Mouse (Mus musculus) liver, embryonic 11.5 days (tissue): ENCODE data around the gene Minar1. TPM values are rescaled to one million over a fixed set of nuclear protein-coding genes. Genes with fewer than 3 reads are reported as not detected.

Source experiments
- ATAC-seq: fragments of 200-750 bp; cut with Nextera tagmentation; replicated peaks from 2 replicates; pipeline ENCODE4 v1.8.0; 2017; ENCODE audit warnings: moderate number of reproducible peaks, mild to moderate bottlenecking, moderate TSS enrichment, moderate library complexity; ENCODE audit not compliant: low FRiP score
- DNase-seq: peaks from one replicate; pipeline ENCODE4 v3.0.0-alpha.2; 2017; ENCODE audit warnings: low spot score
- H3K27ac ChIP-seq: fragments of 300-500 bp; sonication (generic); 2 replicates; pipeline ENCODE4 v1.5.1; 2014; ENCODE audit warnings: mild to moderate bottlenecking, low read depth, low read length, control low read depth
- H3K27me3 ChIP-seq: fragments of 300-500 bp; sonication (generic); replicated peaks from 2 replicates; pipeline ENCODE4 v1.6.1; 2014; ENCODE audit warnings: low read length, mixed read lengths; ENCODE audit not compliant: control insufficient read depth, insufficient read depth
- H3K36me3 ChIP-seq: fragments of 300-500 bp; sonication (generic); 2 replicates; pipeline ENCODE4 v1.6.1; 2014; ENCODE audit warnings: mild to moderate bottlenecking, low read length, moderate library complexity, mixed read lengths; ENCODE audit not compliant: control insufficient read depth, insufficient read depth
- H3K4me1 ChIP-seq: fragments of 300-500 bp; sonication (generic); replicated peaks from 2 replicates; pipeline ENCODE4 v1.6.1; 2014; ENCODE audit warnings: low read length, mixed read lengths; ENCODE audit not compliant: control insufficient read depth, insufficient read depth
- H3K4me2 ChIP-seq: fragments of 300-500 bp; sonication (generic); 2 replicates; pipeline ENCODE4 v1.6.1; 2014; ENCODE audit warnings: mild to moderate bottlenecking, control low read depth, moderate library complexity
- H3K4me3 ChIP-seq: fragments of 300-500 bp; sonication (generic); 2 replicates; pipeline ENCODE4 v1.5.1; 2014; ENCODE audit warnings: low read depth, low read length, control low read depth
- H3K9ac ChIP-seq: fragments of 300-500 bp; sonication (generic); 2 replicates; pipeline ENCODE4 v1.6.1; 2014; ENCODE audit warnings: low read depth, low read length, control low read depth
- H3K9me3 ChIP-seq: fragments of 300-500 bp; sonication (generic); 2 replicates; pipeline ENCODE4 v1.6.1; 2016; ENCODE audit warnings: low read length, inconsistent platforms, mixed read lengths; ENCODE audit not compliant: control insufficient read depth
- WGBS: fragments of 180-500 bp; shearing (Covaris S2); extraction: QIAGEN DNeasy Blood & Tissue Kit; methylation state at CpG from one replicate; pipeline ENCODE4 v1.1.7; 2014; 5-methylcytosine and 5-hydroxymethylcytosine counted together
- polyA plus RNA-seq: library from polyadenylated mRNA; unstranded; fragments of >200 nt; fragmentation: Nextera tagmentation; extraction: Ambion mirVana; gene quantifications from 2 replicates; pipeline ENCODE4 v1.2.1, GENCODE M21; 2014

Minar1 gene
- polyA plus RNA-seq, 1 experiment from 2014 or later, result 0.05 TPM

GRCm38 (mm10) chr9:89616946-89617345 is 6.0 kb downstream of the Minar1 start:
- no peaks in the 10 kb centered on the region for H3K9me3 ChIP-seq
- no peak overlapping the region for H3K27ac ChIP-seq
- no peak overlapping the region for H3K4me3 ChIP-seq
- H3K9ac ChIP-seq, result no peak overlapping the region
- H3K36me3 ChIP-seq, result no peaks in the 10 kb centered on the region
- peaks cover 10% of the 10 kb centered on the region for H3K27me3 ChIP-seq
- no peaks in the 10 kb centered on the region for H3K4me1 ChIP-seq
- ATAC-seq, result no peak
- 77% methylated on average over 2 of the region's 2 CpGs for WGBS
- DNase-seq, result no peak
- H3K4me2 ChIP-seq, result no peak overlapping the region

- H3K4me3 ChIP-seq, result no peak overlapping the region
- H3K4me1 ChIP-seq, result no peaks in the 10 kb centered on the region
- H3K4me2 ChIP-seq, result no peak overlapping the region
- WGBS, result 47% methylated on average over 4 of the region's 4 CpGs
- H3K27me3 ChIP-seq, result no peaks in the 10 kb centered on the region
- DNase-seq, result no peak
- no peak overlapping the region for H3K9ac ChIP-seq
- H3K27ac ChIP-seq, result no peak overlapping the region
- ATAC-seq, result no peak
- H3K9me3 ChIP-seq, result no peaks in the 10 kb centered on the region
- no peaks in the 10 kb centered on the region for H3K36me3 ChIP-seq
Observed at GRCm38 (mm10) chr9:89610592-89610991, 12.3 kb downstream of the Minar1 start.

- ATAC-seq, result no peak
- H3K9ac ChIP-seq, result no peak overlapping the region
- H3K36me3 ChIP-seq, result no peaks in the 10 kb centered on the region
- no peaks in the 10 kb centered on the region for H3K4me1 ChIP-seq
- no peak for DNase-seq
- 80% methylated on average over 7 of the region's 7 CpGs for WGBS
- no peak overlapping the region for H3K4me2 ChIP-seq
- no peaks in the 10 kb centered on the region for H3K27me3 ChIP-seq
- H3K4me3 ChIP-seq, result no peak overlapping the region
- H3K9me3 ChIP-seq, result no peaks in the 10 kb centered on the region
- no peak overlapping the region for H3K27ac ChIP-seq
Observed at GRCm38 (mm10) chr9:89607321-89607720, 15.6 kb downstream of the Minar1 start.

GRCm38 (mm10) chr9:89606256-89606655 is 16.7 kb downstream of the Minar1 start:
- DNase-seq (no peak), ATAC-seq (no peak)
- Histone ChIP-seq H3K27ac (no peak overlapping the region), H3K4me1 (no peaks in the 10 kb centered on the region), H3K4me2 (no peak overlapping the region), H3K4me3 (no peak overlapping the region), H3K9ac (no peak overlapping the region), H3K9me3 (no peaks in the 10 kb centered on the region), H3K36me3 (no peaks in the 10 kb centered on the region), H3K27me3 (no peaks in the 10 kb centered on the region)
- 77% methylated on average over 11 of the region's 11 CpGs for WGBS

- ATAC-seq (no peak), DNase-seq (no peak)
- Histone ChIP-seq H3K27me3 (no peaks in the 10 kb centered on the region), H3K27ac (no peak overlapping the region), H3K9me3 (no peaks in the 10 kb centered on the region), H3K4me3 (no peak overlapping the region), H3K9ac (no peak overlapping the region), H3K36me3 (no peaks in the 10 kb centered on the region), H3K4me2 (no peak overlapping the region), H3K4me1 (no peaks in the 10 kb centered on the region)
- WGBS, result 91% methylated on average over 9 of the region's 9 CpGs
Observed at GRCm38 (mm10) chr9:89601891-89602290, 21.0 kb downstream of the Minar1 start.

GRCm38 (mm10) chr9:89600677-89601076 is 22.2 kb downstream of the Minar1 start:
- no peaks in the 10 kb centered on the region for H3K27me3 ChIP-seq
- no peaks in the 10 kb centered on the region for H3K4me1 ChIP-seq
- DNase-seq (no peak), ATAC-seq (no peak)
- H3K27ac ChIP-seq, result no peak overlapping the region
- no peak overlapping the region for H3K4me2 ChIP-seq
- WGBS, result 91% methylated on average over 7 of the region's 7 CpGs
- no peaks in the 10 kb centered on the region for H3K9me3 ChIP-seq
- H3K36me3 ChIP-seq, result no peaks in the 10 kb centered on the region
- H3K9ac ChIP-seq, result no peak overlapping the region
- no peak overlapping the region for H3K4me3 ChIP-seq

GRCm38 (mm10) chr9:89597071-89597470 is 25.9 kb downstream of the Minar1 start:
- WGBS, result 64% methylated on average over 3 of the region's 3 CpGs
- no peak overlapping the region for H3K27ac ChIP-seq
- H3K27me3 ChIP-seq, result no peaks in the 10 kb centered on the region
- no peak for DNase-seq
- ATAC-seq, result no peak
- H3K4me1 ChIP-seq, result no peaks in the 10 kb centered on the region
- no peak overlapping the region for H3K4me3 ChIP-seq
- no peak overlapping the region for H3K4me2 ChIP-seq
- H3K9me3 ChIP-seq, result no peaks in the 10 kb centered on the region
- H3K36me3 ChIP-seq, result no peaks in the 10 kb centered on the region
- H3K9ac ChIP-seq, result no peak overlapping the region

- Histone ChIP-seq H3K27ac (no peak overlapping the region), H3K4me1 (no peaks in the 10 kb centered on the region), H3K36me3 (no peaks in the 10 kb centered on the region), H3K9me3 (no peaks in the 10 kb centered on the region), H3K4me2 (no peak overlapping the region), H3K9ac (no peak overlapping the region), H3K27me3 (no peaks in the 10 kb centered on the region), H3K4me3 (no peak overlapping the region)
- no peak for ATAC-seq
- no peak for DNase-seq
- 82% methylated on average over 5 of the region's 5 CpGs for WGBS
Observed at GRCm38 (mm10) chr9:89596392-89596791, 26.5 kb downstream of the Minar1 start.

- no peak for ATAC-seq
- no peak overlapping the region for H3K4me2 ChIP-seq
- 78% methylated on average over 3 of the region's 3 CpGs for WGBS
- H3K9ac ChIP-seq, result no peak overlapping the region
- no peaks in the 10 kb centered on the region for H3K27me3 ChIP-seq
- no peak overlapping the region for H3K4me3 ChIP-seq
- no peaks in the 10 kb centered on the region for H3K36me3 ChIP-seq
- H3K4me1 ChIP-seq, result no peaks in the 10 kb centered on the region
- H3K27ac ChIP-seq, result no peak overlapping the region
- H3K9me3 ChIP-seq, result no peaks in the 10 kb centered on the region
- no peak for DNase-seq
Observed at GRCm38 (mm10) chr9:89592391-89592790, 30.5 kb downstream of the Minar1 start.
